Mouse (Mus musculus): Measurements from ENCODE around the gene Gimap4. TPM values are rescaled to one million over a fixed set of nuclear protein-coding genes. Genes with fewer than 3 reads are reported as not detected.
A peak's percentile ranks its signal among the peaks of the same experiment; 100 is the strongest.

Gimap4 gene
- polyA plus RNA-seq, 1 experiment, result not detected

DNA sequence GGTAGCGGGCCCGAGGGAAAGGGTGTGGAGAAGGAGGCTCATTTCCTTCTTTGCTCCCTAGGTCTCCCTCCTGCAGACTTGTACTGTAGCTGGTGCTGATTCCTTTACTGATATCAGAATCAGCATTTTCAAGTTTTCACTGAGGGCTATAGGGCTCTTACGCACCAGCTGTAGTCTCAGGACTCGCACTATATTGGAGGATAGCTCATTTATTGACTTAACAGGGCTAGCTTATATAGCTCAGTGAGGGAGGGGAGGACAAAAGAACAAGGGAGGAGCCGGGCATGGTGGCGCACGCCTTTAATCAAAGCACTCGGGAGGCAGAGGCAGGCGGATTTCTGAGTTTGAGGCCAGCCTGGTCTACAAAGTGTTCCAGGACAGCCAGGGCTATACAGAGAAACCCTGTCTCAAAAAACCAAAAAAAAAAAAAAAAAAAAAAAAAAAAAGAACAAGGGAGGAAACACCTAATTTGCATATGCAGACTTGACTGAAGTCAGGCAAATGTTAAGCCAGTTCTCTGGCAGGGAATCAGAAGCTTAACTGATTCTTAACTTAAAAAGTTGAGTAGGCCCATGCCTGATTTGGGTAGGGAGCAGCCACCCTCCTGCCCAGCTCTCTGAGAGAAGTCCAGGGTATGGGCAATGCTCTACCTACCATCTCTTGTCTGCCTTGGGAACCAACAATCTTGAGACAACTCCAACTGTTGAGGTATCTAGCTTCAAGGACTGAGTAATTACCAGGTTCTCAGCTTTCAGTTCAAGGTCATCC, 9.9 kb upstream of the Gimap4 start:
- Histone ChIP-seq H3K4me1 (ENCODE audit: control insufficient read depth) (peaks cover 13% of the 10 kb centered on the region), H3K27me3 (ENCODE audit: control insufficient read depth) (no peaks in the 10 kb centered on the region), H3K4me3 (replicated peaks) (no peak overlapping the region), H3K36me3 (ENCODE audit: control insufficient read depth) (no peaks in the 10 kb centered on the region; the same call in 1 of the 2 replicates), H3K9me3 (ENCODE audit: control insufficient read depth, low read length) (no peaks in the 10 kb centered on the region)
- no peak for TF ChIP-seq GATA1 (IDR thresholded peaks at IDR 0.05; ENCODE audit: low read length)
- no peak for TF ChIP-seq TAL1 (IDR thresholded peaks at IDR 0.05; ENCODE audit: low read length)

DNA sequence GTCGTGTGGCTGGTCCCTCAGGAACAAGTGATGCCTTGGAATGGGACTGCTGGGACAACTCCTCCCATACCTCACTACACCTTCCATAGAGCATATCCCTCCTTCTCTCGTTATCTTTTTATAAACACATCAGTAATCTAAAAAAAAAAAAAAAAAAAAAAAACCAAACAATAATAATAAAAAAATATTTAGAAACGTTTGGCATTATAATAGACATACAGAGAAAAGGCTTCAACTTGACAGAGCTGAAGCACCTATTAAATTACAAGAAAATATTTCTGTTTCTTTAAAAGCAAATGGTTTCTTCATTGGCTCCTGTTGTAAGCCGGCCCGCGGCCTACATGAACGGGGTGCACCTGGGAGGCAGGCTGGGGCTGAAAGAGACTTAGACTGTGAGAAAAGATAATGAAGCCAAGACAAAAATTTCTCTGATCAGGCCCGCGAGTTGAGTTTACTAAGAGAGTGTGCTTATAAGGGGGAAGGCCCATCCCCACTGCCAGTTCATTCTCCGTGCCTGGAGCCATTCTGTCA, 8.9 kb upstream of the Gimap4 start:
- Histone ChIP-seq H3K27me3 (ENCODE audit: control insufficient read depth) (no peaks in the 10 kb centered on the region), H3K4me1 (ENCODE audit: control insufficient read depth) (peaks cover 13% of the 10 kb centered on the region), H3K9me3 (ENCODE audit: control insufficient read depth, low read length) (no peaks in the 10 kb centered on the region), H3K36me3 (ENCODE audit: control insufficient read depth) (no peaks in the 10 kb centered on the region; the same call in 1 of the 2 replicates), H3K4me3 (replicated peaks) (peak overlapping the region; percentile 58)
- TF ChIP-seq TAL1 (IDR thresholded peaks at IDR 0.05; ENCODE audit: low read length) (no peak), GATA1 (IDR thresholded peaks at IDR 0.05; ENCODE audit: low read length) (no peak)

DNA sequence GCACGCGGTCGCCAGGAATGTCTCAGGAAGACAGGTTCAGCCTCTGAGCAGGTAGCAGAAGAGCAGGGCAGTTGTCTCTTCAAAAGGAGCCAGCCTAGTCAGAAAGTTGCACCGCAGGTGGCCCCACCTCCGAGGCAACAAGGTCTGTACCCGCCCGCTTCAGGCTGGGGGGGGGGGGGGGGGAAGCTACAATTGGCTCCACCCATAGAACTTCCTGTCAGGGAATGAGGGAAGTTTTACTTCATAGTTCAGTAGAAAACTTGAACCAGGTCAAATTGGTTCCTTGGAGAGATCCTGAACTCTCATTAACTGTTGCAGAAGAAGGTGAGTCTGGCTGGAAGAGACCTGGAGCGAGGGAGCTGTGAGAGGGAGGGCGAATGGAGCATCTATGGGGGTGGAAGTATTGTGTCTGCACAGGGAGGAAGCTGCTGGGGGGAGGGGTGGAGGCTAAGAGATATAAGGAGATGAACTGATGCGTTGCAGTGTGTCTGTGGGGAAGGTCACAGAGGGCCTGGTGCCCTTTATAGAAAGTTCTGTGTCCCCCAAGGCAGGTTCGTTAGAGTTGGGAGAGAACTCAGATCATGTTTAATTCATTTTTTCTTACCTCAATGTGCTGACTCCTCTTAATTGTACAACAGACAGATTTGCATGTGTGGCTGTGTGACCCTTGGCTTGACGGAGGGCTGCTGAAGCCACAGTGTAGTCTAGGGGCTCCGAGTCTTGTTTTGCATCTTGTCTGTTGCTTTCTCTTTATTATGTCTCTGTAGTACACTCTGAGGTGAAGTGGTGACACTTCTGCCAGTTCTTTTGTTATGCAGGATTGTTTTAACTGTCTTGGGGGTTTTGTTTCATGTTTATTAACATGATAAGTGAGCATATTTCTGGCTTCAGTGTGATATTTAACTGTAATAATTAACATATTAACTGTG, 8.2 kb upstream of the Gimap4 start, which contains the start of gene Gimap9:
Gene Gimap9 (plus strand): TSS at position 199 of the 929 bp plus-strand sequence.
- TF ChIP-seq GATA1 (IDR thresholded peaks at IDR 0.05; ENCODE audit: low read length) (no peak), TAL1 (IDR thresholded peaks at IDR 0.05; ENCODE audit: low read length) (no peak)
- Histone ChIP-seq H3K4me1 (ENCODE audit: control insufficient read depth) (peaks cover 13% of the 10 kb centered on the region), H3K27me3 (ENCODE audit: control insufficient read depth) (no peaks in the 10 kb centered on the region), H3K9me3 (ENCODE audit: control insufficient read depth, low read length) (no peaks in the 10 kb centered on the region), H3K4me3 (replicated peaks) (peak within 1 kb of the TSS; percentile 58), H3K36me3 (ENCODE audit: control insufficient read depth) (no peaks in the 10 kb centered on the region; the same call in 1 of the 2 replicates)

DNA sequence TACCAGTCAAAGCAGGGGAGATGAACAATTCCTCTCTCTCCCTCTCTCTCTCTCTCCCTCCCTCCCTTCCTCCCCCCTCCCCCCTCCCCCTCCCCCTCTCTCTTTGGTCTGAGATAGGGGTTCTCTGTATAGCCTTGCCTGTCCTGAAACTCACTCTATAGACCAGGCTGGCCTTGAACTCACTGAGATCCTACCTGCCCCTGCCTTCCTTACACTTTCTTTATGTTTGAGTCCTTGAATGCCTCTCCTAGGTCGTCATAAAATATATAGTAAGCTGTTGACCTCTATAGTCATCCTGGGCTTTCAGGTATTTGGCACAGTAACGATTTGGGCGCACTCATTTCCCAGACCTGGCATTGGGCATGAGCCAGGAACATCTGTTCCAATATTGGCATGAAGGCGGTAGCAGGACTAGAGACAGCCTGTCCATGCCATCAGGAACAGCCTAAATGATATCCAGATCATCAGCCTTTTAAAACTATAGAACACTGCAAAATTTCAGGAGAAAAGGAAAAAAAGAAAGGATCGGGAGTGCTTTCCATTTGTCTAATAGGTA, 7.4 kb upstream of the Gimap4 start:
- TF ChIP-seq GATA1 (IDR thresholded peaks at IDR 0.05; ENCODE audit: low read length) (no peak), TAL1 (IDR thresholded peaks at IDR 0.05; ENCODE audit: low read length) (no peak)
- H3K9me3 ChIP-seq (ENCODE audit: control insufficient read depth, low read length), result no peaks in the 10 kb centered on the region
- H3K4me3 ChIP-seq (replicated peaks), result no peak overlapping the region
- no peaks in the 10 kb centered on the region; the same call in 1 of the 2 replicates for H3K36me3 ChIP-seq (ENCODE audit: control insufficient read depth)
- no peaks in the 10 kb centered on the region for H3K27me3 ChIP-seq (ENCODE audit: control insufficient read depth)
- H3K4me1 ChIP-seq (ENCODE audit: control insufficient read depth), result peaks cover 13% of the 10 kb centered on the region

DNA sequence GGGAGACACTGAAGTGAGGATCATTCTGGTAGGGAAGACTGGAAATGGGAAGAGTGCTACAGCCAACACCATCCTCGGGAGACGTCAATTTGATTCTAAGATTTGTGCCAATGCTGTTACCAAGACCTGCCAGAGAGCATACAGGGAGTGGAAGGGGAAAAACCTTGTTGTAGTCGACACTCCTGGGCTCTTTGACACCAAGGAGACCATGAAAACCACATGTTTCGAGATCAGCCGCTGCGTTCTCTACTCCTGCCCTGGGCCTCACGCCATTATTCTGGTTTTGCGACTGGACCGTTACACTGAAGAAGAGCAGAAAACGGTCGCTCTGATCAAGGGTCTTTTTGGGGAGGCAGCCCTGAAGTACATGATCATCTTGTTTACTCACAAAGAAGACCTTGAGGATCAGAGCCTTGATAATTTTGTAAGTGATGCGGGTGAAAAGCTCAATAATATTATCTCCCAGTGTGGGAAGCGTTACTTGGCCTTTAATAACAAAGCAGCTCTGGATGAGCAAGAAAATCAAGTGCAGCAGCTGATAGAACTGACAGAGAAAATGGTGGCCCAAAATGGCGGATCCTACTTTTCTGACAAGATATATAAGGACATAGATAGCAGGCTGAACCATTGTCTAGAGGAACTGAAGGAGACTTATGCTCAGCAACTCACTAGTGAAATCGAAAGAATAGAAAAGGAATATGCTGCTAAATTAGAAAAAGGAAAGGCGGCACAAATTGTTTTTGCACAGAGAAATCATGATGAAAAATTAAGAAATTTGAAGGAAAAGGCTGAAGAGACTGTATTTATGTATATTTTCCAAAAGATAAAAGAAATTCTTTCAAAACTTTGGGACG, 6.6 kb upstream of the Gimap4 start:
- H3K4me3 ChIP-seq (replicated peaks), result no peak overlapping the region
- H3K4me1 ChIP-seq (ENCODE audit: control insufficient read depth), result peaks cover 13% of the 10 kb centered on the region
- H3K27me3 ChIP-seq (ENCODE audit: control insufficient read depth), result no peaks in the 10 kb centered on the region
- no peaks in the 10 kb centered on the region; the same call in 1 of the 2 replicates for H3K36me3 ChIP-seq (ENCODE audit: control insufficient read depth)
- TF ChIP-seq TAL1 (IDR thresholded peaks at IDR 0.05; ENCODE audit: low read length), result no peak
- no peak for TF ChIP-seq GATA1 (IDR thresholded peaks at IDR 0.05; ENCODE audit: low read length)
- H3K9me3 ChIP-seq (ENCODE audit: control insufficient read depth, low read length), result no peaks in the 10 kb centered on the region

DNA sequence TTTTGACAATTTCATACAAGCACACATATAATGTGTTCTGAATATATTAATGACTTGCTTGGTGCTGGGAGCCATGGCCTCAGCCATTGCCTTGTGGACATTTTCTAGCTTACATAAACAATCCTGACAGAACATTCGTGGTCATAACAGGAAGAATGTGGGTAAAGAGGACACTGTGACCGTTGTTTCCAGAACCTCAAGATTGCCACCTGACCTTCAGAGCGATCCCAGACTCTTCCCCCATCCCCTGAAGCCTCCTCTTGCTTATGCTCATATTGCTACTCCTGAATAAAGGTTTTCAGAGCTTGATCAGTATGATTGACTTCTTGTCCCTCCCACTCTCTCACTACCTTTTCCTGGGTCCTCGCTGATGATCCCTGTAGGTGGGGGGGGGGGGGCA, 6.0 kb upstream of the Gimap4 start:
- Histone ChIP-seq H3K9me3 (ENCODE audit: control insufficient read depth, low read length) (no peaks in the 10 kb centered on the region), H3K4me3 (replicated peaks) (no peak overlapping the region), H3K4me1 (ENCODE audit: control insufficient read depth) (peaks cover 13% of the 10 kb centered on the region), H3K36me3 (ENCODE audit: control insufficient read depth) (no peaks in the 10 kb centered on the region; the same call in 1 of the 2 replicates), H3K27me3 (ENCODE audit: control insufficient read depth) (no peaks in the 10 kb centered on the region)
- TF ChIP-seq GATA1 (IDR thresholded peaks at IDR 0.05; ENCODE audit: low read length) (no peak), TAL1 (IDR thresholded peaks at IDR 0.05; ENCODE audit: low read length) (no peak)

DNA sequence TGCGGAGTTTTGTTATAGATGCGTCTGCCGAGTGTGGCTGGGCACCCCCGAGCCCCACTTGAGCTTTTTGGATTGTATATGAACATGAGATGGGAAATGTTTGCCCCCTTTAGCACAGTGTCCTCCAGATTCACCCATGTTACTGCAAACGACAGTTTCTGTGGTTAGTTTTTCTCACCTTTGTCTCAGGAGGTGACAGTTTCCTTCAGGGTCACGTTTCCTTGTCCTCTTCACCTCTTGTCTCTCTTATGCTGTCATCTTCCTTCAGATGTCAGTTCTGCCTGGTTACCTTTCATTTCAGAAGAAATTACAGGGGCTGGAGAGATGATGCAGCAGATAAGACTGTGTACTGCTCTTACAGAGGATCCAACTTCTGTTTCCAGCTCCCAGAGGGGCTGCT, 4.6 kb upstream of the Gimap4 start:
- H3K27me3 ChIP-seq (ENCODE audit: control insufficient read depth), result no peaks in the 10 kb centered on the region
- H3K9me3 ChIP-seq (ENCODE audit: control insufficient read depth, low read length), result no peaks in the 10 kb centered on the region
- H3K4me3 ChIP-seq (replicated peaks), result no peak overlapping the region
- no peaks in the 10 kb centered on the region; the same call in 1 of the 2 replicates for H3K36me3 ChIP-seq (ENCODE audit: control insufficient read depth)
- TF ChIP-seq GATA1 (IDR thresholded peaks at IDR 0.05; ENCODE audit: low read length) (no peak), TAL1 (IDR thresholded peaks at IDR 0.05; ENCODE audit: low read length) (no peak)
- H3K4me1 ChIP-seq (ENCODE audit: control insufficient read depth), result peaks cover 13% of the 10 kb centered on the region

DNA sequence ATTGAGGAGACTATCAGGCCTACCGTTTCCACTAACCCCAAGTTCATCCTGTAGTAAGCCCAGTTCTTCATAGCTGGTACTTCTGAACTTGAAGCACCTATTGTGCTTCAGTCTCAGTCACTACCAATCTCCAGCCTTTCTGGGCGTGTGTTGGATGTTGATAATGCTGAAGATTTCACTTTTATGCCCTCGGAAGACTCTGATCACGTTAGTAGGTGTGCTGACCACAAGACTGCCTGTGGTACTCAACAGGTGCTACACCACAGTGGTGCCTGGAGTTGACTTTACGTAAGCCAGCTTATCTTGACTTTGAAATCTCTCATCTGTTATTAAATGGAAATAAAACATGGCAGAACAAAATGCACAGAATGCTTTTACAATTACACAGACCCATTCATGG, 3.9 kb upstream of the Gimap4 start:
- Histone ChIP-seq H3K4me3 (replicated peaks) (no peak overlapping the region), H3K9me3 (ENCODE audit: control insufficient read depth, low read length) (no peaks in the 10 kb centered on the region), H3K4me1 (ENCODE audit: control insufficient read depth) (peaks cover 9% of the 10 kb centered on the region), H3K27me3 (ENCODE audit: control insufficient read depth) (no peaks in the 10 kb centered on the region), H3K36me3 (ENCODE audit: control insufficient read depth) (no peaks in the 10 kb centered on the region; the same call in 1 of the 2 replicates)
- no peak for TF ChIP-seq TAL1 (IDR thresholded peaks at IDR 0.05; ENCODE audit: low read length)
- TF ChIP-seq GATA1 (IDR thresholded peaks at IDR 0.05; ENCODE audit: low read length), result no peak

Measured in erythroblast, embryonic 14.5 days (primary cell).